Mouse (Mus musculus) G1E (cell line): ENCODE measurements around the gene Kcnf1.

ENCODE experiments used
- CTCF ChIP-seq: IDR thresholded peaks from 2 replicates; pipeline ENCODE4 v1.5.1; 2012; ENCODE audit warnings: low read depth, low read length, inconsistent platforms, mixed read lengths
- GATA1 ChIP-seq: IDR thresholded peaks from 2 replicates; pipeline ENCODE4 v1.6.1; 2012; ENCODE audit warnings: borderline replicate concordance, low read length, inconsistent platforms, mixed read lengths

DNA sequence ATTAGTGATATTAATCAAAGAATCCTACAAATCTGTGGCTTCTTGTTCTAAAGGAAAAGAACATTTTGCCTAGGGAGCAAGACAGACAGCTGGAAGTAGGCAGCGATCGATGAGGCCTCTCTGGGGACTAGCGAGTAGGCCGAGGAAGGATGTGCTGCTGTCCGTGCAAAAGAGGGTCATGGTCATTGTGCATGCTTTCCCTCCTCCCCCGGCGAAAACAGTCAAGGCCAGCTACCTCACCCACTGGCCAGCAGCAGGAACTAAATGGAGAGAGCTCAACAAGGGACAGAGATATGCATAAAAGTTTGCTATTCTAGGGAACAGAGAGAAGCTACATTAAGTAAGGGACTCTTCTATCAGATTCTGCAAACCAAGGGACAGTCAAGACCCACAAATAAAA is 39.1 kb upstream of the Kcnf1 start:
- TF ChIP-seq CTCF (no peak), GATA1 (no peak)
